Mouse (Mus musculus): ENCODE data around the gene Tmem239. TPM values are rescaled to one million over a fixed set of nuclear protein-coding genes. Genes with fewer than 3 reads are reported as not detected.

The Tmem239 gene
- polyA plus RNA-seq, 1 experiment, result 0.02 TPM

GRCm38 (mm10) chr2:130439840-130440480, 33.7 kb downstream of the Tmem239 start:
- TF ChIP-seq FOSL1 (IDR thresholded peaks at IDR 0.05; ENCODE audit: insufficient read depth, low read length, poor library complexity, severe bottlenecking) (no peak), CEBPB (IDR thresholded peaks at IDR 0.05; ENCODE audit: low read depth) (no peak), MYOD1 (IDR thresholded peaks at IDR 0.05; ENCODE audit: control insufficient read depth, insufficient read length, low read depth) (no peak), CTCF (IDR thresholded peaks at IDR 0.05; ENCODE audit: control insufficient read depth, insufficient read depth, insufficient read length) (no peak), MAX (IDR thresholded peaks at IDR 0.05) (no peak), USF1 (IDR thresholded peaks at IDR 0.05; ENCODE audit: low read depth) (no peak), MYOG (IDR thresholded peaks at IDR 0.05; ENCODE audit: control insufficient read depth, extremely low read depth, insufficient read length) (no peak)
- Histone ChIP-seq H3K79me2 (ENCODE audit: control insufficient read depth, insufficient read depth) (peaks cover 26% of the 10 kb centered on the region), H3K4me3 (ENCODE audit: insufficient read depth, poor library complexity, severe bottlenecking) (no peak overlapping the region), H3K36me3 (ENCODE audit: control insufficient read depth, insufficient read depth) (peaks cover 76% of the 10 kb centered on the region), H3K27me3 (ENCODE audit: control insufficient read depth, insufficient read depth, insufficient read length) (no peaks in the 10 kb centered on the region), H3K79me3 (ENCODE audit: low read depth) (peaks cover 4% of the 10 kb centered on the region), H3ac (ENCODE audit: control insufficient read depth, insufficient read length, low read depth) (no peak overlapping the region)

- no peaks in the 10 kb centered on the region for H3K79me3 ChIP-seq (ENCODE audit: low read depth)
- no peak overlapping the region for H3K4me3 ChIP-seq (ENCODE audit: insufficient read depth, poor library complexity, severe bottlenecking)
- peaks cover 82% of the 10 kb centered on the region for H3K36me3 ChIP-seq (ENCODE audit: control insufficient read depth, insufficient read depth)
- no peak overlapping the region for H3ac ChIP-seq (ENCODE audit: control insufficient read depth, insufficient read length, low read depth)
- H3K79me2 ChIP-seq (ENCODE audit: control insufficient read depth, insufficient read depth), result peaks cover 4% of the 10 kb centered on the region
- TF ChIP-seq USF1 (IDR thresholded peaks at IDR 0.05; ENCODE audit: low read depth) (no peak), MYOG (IDR thresholded peaks at IDR 0.05; ENCODE audit: control insufficient read depth, extremely low read depth, insufficient read length) (no peak), FOSL1 (IDR thresholded peaks at IDR 0.05; ENCODE audit: insufficient read depth, low read length, poor library complexity, severe bottlenecking) (no peak), MYOD1 (IDR thresholded peaks at IDR 0.05; ENCODE audit: control insufficient read depth, insufficient read length, low read depth) (no peak), MAX (IDR thresholded peaks at IDR 0.05) (no peak), CTCF (IDR thresholded peaks at IDR 0.05; ENCODE audit: control insufficient read depth, insufficient read depth, insufficient read length) (no peak), CEBPB (IDR thresholded peaks at IDR 0.05; ENCODE audit: low read depth) (no peak)
- no peaks in the 10 kb centered on the region for H3K27me3 ChIP-seq (ENCODE audit: control insufficient read depth, insufficient read depth, insufficient read length)
Observed at GRCm38 (mm10) chr2:130442162-130442561, 35.9 kb downstream of the Tmem239 start.

DNA sequence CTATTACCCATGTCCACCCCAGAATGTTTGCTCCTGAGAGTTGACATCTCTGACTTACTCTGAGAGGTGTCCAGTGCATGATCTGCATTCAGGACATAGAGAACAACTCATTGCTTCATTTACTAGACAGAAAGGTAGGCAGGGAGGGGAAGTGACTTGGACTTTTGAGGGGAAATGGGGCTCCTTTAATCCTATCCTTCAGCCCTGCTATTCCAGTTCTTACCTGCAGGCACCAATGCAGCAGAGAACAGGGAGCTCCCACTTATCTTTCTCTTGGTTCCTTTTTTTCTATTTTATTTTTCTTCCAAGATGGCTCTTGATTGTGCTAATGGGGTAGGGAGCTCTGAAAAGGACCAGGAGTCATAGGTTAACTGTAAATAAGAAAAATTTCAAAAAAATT, 42.2 kb downstream of the Tmem239 start:
- Histone ChIP-seq H3K36me3 (ENCODE audit: control insufficient read depth, insufficient read depth) (peaks cover 22% of the 10 kb centered on the region), H3K79me2 (ENCODE audit: control insufficient read depth, insufficient read depth) (peaks cover 32% of the 10 kb centered on the region), H3ac (ENCODE audit: control insufficient read depth, insufficient read length, low read depth) (no peak overlapping the region), H3K4me3 (ENCODE audit: insufficient read depth, poor library complexity, severe bottlenecking) (no peak overlapping the region), H3K27me3 (ENCODE audit: control insufficient read depth, insufficient read depth, insufficient read length) (no peaks in the 10 kb centered on the region), H3K79me3 (ENCODE audit: low read depth) (peaks cover 26% of the 10 kb centered on the region)
- no peak for TF ChIP-seq FOSL1 (IDR thresholded peaks at IDR 0.05; ENCODE audit: insufficient read depth, low read length, poor library complexity, severe bottlenecking)
- TF ChIP-seq MAX (IDR thresholded peaks at IDR 0.05), result no peak
- no peak for TF ChIP-seq MYOD1 (IDR thresholded peaks at IDR 0.05; ENCODE audit: control insufficient read depth, insufficient read length, low read depth)
- TF ChIP-seq CEBPB (IDR thresholded peaks at IDR 0.05; ENCODE audit: low read depth), result no peak

- peaks cover 40% of the 10 kb centered on the region for H3K79me2 ChIP-seq (ENCODE audit: control insufficient read depth, insufficient read depth)
- no peak overlapping the region for H3ac ChIP-seq (ENCODE audit: control insufficient read depth, insufficient read length, low read depth)
- peaks cover 14% of the 10 kb centered on the region for H3K36me3 ChIP-seq (ENCODE audit: control insufficient read depth, insufficient read depth)
- no peaks in the 10 kb centered on the region for H3K27me3 ChIP-seq (ENCODE audit: control insufficient read depth, insufficient read depth, insufficient read length)
- H3K4me3 ChIP-seq (ENCODE audit: insufficient read depth, poor library complexity, severe bottlenecking), result peak overlapping the region; percentile 85
- TF ChIP-seq MYOD1 (IDR thresholded peaks at IDR 0.05; ENCODE audit: control insufficient read depth, insufficient read length, low read depth) (no peak), CTCF (IDR thresholded peaks at IDR 0.05; ENCODE audit: control insufficient read depth, insufficient read depth, insufficient read length) (no peak), FOSL1 (IDR thresholded peaks at IDR 0.05; ENCODE audit: insufficient read depth, low read length, poor library complexity, severe bottlenecking) (no peak), MYOG (IDR thresholded peaks at IDR 0.05; ENCODE audit: control insufficient read depth, extremely low read depth, insufficient read length) (no peak), USF1 (IDR thresholded peaks at IDR 0.05; ENCODE audit: low read depth) (no peak)
- H3K79me3 ChIP-seq (ENCODE audit: low read depth), result peaks cover 30% of the 10 kb centered on the region
Observed at GRCm38 (mm10) chr2:130449021-130449793, 42.9 kb downstream of the Tmem239 start.

DNA sequence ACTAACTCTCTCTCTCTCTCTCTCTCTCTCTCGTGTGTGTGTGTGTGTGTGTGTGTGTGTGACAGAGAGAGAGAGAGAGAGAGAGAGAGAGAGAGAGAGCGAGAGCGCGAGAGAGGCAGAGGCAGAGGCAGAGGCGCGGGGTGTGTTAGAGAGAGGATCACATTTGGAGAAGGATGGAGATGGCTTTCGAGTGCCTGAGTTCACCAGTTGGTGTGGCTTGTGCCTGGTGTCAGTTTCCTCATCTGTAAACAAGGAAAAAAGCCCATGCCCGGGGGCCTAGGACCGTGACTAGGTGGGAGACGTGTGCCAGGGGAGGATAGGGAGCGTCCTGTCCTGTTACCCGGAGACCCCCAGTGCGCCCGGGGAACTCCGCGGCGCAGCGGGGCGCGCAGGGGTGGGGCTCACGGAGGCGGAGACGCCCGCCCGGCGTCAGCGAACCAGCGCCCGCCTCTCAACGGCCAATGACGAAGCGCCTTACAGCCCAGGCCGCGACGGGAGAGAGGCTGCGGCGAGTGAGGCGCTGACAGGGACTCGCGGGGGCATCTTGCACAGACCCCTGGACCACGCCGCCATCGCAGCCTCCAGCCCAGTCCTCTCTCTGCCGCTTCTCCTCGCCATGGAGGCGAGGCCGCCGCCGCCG, 43.6 kb downstream of the Tmem239 start, which contains the start of gene Ptpra:
Ptpra (plus strand) TSS at position 485 of the 640 bp plus-strand sequence.
- Histone ChIP-seq H3K79me2 (ENCODE audit: control insufficient read depth, insufficient read depth) (peaks cover 47% of the 10 kb centered on the region), H3ac (ENCODE audit: control insufficient read depth, insufficient read length, low read depth) (peak within 1 kb of the TSS; percentile 90)

More for the DNA sequence above, 43.6 kb downstream of the Tmem239 start, which contains the start of gene Ptpra:
- Histone ChIP-seq H3K36me3 (ENCODE audit: control insufficient read depth, insufficient read depth) (peaks cover 11% of the 10 kb centered on the region), H3K27me3 (ENCODE audit: control insufficient read depth, insufficient read depth, insufficient read length) (no peaks in the 10 kb centered on the region), H3K79me3 (ENCODE audit: low read depth) (peaks cover 36% of the 10 kb centered on the region), H3K4me3 (ENCODE audit: insufficient read depth, poor library complexity, severe bottlenecking) (peak within 1 kb of the TSS; percentile 85)
- TF ChIP-seq CEBPB (IDR thresholded peaks at IDR 0.05; ENCODE audit: low read depth) (no peak), USF1 (IDR thresholded peaks at IDR 0.05; ENCODE audit: low read depth) (no peak), MAX (IDR thresholded peaks at IDR 0.05) (no peak), FOSL1 (IDR thresholded peaks at IDR 0.05; ENCODE audit: insufficient read depth, low read length, poor library complexity, severe bottlenecking) (no peak)
